Mouse (Mus musculus): ENCODE data around the gene Pnma1.

Pnma1 gene

DNA sequence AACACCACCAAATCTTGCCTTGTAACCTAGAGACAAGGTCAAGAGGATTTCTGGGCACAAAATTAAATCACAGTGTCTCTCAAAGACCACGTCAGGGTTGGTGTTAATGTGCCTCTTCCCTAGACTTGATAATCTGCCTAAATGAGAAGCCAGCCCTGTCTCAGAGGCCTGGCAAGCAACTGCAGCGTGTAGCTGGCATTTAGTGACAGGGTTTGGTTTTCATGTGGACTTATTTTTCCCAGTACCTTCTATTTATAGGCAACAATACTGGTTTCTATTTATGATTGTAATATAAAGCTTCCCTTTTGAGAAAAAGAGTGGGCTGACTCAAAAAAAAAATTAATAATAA lies 7.2 kb upstream of the Pnma1 start:
- in situ Hi-C loops (cut with MboI, MseI) = no loop called here

DNA sequence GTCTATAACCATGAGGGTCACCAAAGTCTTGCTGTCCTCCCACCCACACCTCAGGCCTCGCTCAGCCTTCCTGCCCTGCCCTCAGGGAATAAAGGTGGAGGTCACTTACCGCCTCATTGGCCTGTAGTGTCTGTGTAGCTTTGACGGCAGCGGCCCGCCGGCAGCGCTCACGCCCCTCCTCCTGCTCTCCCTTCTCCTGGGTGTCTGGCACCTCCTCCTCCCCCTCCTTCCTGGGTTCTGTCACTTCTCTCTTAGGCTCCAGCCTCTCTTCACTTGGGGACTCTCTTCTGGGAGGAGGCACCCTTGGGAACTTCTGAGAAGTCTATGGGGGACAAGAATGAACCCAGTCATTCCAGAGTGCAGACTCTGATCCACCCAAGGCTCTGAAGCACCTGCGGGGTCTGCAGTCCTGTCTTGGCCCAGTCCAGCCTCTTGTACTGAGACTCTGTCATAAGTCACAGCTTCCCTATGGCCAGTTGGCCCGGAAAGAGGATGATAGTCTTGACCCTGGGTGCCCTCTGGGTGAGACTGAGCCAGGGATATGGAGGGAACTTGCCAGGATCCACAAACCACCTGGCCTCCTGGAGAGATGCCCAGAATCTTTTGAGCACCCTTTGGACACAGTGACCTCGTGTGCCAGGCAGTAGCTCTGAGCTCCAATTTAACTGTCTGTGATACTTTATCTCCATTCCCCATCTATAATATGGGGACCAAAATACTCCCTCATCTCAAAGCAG lies 6.7 kb upstream of the Pnma1 start:
- in situ Hi-C loops (cut with MboI, MseI) = no loop called here

DNA sequence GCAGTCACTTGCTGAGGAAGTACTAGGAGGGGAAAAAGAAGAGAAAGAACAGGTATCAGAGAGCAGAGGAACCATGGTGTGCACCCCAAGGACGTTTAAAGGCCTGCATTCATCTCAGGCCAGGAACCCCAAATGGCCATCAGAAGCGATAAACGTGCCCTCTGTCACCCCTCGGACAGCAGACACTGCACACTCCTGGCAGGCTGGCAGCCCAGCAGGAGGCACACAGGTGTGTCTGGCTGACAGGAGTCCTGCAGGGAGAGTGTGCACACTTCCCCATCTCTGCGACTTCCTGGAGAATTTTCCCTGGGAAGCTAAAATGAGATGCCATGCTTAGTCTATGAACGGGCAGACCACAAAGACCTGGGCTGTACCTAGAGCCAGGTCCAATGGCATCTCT lies 5.1 kb upstream of the Pnma1 start:
- in situ Hi-C loops (cut with MboI, MseI) = no loop called here

DNA sequence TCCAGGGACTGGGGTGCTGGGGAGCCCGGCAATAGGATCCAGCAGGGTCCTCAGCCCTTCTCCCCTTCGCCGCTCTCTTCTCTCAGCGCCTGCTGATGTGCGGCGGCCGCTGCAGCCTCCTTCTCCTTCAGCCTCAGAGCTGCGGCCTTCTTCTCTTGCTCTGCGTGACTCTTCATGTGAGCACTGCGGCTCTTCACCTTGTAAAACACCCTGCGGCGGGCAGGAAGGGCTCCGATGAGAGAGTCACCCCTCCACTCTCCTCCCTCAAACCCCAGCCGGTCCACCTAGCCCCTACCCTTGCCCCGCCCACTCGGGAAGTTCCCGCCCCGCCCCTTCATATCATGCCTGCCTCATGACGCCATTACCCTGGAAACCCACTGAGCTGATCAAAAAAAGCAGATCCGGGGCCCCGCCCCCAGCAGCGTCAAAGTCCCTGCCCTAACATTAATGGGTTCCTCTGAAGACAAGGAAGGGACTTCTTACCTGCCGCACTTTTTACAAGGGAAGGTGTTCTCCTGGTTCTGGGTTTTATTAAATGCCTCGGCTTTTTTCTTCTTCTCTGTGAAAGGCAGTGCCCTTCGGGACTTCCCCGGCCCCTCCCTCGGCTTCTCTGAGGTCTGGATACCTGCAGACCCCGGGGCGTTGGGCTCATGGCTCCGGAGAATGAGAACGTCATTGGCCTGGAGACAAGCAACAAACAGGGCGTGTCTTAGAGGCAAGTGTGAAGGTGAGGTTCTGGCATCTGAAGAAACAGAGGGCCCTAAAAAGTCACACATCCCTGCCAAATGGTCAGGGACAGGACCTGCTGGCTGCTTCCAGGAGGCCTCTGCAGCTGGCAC lies 4.3 kb upstream of the Pnma1 start:
- in situ Hi-C loops (cut with MboI, MseI) = no loop called here

DNA sequence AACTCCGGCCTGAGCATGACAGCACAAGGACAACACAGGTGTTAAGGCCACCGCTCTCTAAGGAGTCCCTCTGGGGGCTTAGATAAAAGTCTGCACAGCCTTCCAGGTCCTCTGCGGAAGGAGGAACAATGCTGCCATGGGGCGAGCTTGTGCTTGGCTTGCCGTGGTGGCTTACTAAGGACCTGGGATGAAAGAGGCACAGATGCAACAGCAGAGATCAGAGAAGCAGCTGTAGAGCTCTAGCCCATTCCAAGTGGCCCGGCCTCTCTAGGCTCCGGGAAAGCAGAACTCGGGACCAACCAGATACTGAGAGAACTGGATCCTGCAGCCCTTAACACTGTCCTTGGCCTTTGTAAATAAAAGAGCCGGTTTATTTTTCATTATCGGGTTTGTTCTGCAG lies 3.6 kb upstream of the Pnma1 start:
- in situ Hi-C loops (cut with MboI, MseI) = no loop called here

DNA sequence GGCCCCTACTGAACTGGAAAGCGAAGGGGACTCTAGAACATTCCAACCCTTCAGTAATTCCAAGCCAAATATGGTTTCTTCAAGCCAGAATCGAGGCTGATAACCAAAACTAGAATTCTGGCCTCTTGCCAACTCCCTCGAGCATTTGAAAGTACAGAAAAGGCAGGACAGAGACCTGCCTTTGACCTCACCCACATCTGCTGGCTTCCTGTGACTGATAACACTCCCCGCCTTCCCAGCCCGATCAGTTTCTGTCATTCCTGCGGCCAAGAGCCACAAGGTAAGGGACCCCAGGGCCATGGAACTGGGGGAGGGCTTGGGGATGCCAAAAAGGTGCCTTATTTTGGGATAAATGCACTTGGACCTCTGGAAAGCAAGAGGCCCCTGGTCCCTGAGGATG lies 2.7 kb upstream of the Pnma1 start:
- in situ Hi-C loops (cut with MboI, MseI) = no loop called here

DNA sequence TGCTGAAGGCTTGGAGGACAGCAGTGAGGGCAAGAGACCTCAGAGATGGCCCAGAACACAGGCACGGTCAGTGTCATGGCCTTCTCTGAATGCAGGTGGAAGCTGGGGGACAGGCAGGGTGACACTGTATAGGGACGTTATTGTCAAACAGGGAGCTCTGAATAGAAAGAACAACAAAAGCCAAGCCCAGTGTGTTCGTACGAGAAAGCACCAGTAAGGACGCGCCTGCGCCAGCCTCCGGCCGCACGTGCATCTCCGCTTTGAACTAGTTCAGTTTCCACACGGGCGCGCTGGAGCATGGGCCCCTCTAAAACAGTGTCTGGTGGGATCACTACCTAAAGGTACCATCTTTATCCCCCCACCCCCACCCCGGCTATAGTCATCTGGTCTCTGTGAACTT lies 1.7 kb upstream of the Pnma1 start:
- in situ Hi-C loops (cut with MboI, MseI) = no loop called here

DNA sequence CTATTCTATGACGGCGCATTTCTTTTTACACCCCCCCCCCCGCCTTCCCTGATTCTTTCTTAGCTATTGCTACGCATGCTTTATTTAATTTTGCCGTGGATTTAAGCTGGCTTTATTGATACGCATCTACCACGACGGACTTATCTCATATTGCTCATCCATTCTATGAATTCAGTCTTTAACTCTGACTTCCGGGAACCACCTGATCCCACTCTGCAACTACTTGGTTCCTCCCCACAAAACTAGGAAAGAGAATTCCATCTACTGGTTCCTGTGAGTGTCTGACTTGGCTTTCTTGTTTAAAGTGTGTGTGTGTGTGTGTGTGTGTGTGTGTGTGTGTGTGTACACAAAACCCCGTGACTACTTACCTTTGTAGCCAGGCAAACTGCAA lies 328 bp upstream of the Pnma1 start:
- in situ Hi-C loops (cut with MboI, MseI) = no loop called here

DNA sequence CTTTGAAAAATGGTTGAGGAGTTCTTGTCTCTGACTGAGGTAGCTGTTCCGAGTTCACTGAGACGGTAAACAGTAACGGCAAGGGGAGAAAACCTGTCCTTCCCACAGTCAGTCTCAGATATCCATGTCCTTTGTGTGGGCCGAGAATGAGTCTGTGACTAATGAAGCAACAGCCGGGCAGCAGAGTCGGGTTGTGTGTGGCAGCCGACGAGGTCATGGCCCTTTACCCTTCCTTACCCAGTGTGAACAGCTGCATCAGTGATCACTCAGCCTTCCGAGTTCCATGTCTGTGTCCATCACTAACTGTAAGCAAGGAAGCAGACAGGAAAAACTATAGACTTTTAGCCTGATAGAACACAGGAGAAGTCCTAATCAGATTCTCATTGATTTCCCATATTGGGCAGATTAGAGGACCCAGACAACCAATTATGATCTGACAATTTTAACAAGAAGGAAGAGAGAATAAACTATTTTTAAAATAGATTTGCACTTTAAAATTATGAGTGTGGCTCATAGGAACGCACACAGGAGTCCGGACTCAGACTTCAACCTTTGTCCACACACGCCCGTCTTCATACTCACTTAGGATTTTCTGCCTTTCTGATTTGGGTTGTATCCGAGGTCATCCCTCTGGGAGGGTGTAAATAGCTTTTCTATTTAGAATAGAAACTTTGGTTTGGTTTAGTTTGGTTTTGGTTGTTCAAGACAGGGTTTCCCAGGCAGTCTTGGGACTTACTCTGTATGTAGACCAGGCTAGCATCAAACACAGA lies 5.8 kb downstream of the Pnma1 start:
- in situ Hi-C loops (cut with MboI, MseI) = no loop called here

DNA sequence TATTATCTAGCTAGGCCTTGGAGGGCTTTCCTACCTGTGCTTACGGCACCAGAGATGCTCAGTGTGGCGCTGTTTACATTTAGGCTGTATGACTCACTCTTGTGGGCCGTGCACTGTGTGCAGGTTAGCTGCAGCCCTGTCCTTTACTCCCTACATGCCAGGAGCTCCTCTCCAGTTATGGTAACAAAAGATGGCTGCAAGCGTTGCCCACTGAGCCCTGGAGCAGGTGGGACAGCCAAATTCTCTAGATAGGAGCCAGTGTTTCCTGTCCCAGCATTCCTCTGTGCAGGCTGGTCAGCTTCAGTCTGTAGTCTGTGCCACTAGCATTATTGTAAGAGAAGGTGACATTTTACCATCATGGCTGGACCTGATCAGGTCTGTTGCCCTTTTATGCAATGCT lies 7.0 kb downstream of the Pnma1 start:
- in situ Hi-C loops (cut with MboI, MseI) = no loop called here

DNA sequence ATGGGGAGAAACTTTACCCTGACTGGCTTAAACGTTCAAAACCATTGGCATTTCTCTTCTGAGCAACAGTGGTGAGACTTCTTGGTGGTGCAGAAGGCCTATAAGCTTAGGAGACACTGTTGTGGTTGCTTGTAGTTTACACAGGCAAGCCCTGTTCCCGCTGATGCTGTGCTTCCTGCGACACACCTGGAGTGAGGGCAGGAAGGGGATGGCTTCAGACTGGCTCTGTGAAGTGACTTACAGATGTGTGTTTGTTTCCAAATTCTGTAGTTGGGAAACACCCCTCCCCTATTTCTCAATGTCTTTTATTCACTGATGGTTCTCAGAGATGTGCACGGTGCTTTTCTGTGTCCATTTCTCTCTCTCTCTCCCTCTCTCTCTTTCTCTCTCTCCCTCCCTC lies 8.2 kb downstream of the Pnma1 start:
- in situ Hi-C loops (cut with MboI, MseI) = no loop called here

DNA sequence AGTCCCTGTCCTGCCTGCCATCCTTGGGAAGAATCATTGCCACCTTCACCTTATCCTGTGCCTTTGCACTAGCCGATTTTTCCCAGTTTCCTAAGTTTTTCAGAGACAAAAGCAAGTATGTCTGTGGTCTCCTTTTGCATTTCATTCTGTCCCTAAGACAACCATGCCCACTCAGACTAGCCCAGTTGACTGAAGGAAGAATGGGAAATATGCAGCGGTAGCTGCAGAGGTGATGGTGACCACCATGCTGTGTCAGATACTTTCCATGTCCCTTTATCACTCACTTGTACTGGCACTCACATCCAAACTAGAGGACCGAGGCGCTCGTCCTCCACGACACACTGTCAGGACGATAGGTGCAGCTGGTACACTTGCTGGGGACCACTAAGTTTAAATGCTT lies 11.2 kb downstream of the Pnma1 start:
- in situ Hi-C loops (cut with MboI, MseI) = no loop called here

DNA sequence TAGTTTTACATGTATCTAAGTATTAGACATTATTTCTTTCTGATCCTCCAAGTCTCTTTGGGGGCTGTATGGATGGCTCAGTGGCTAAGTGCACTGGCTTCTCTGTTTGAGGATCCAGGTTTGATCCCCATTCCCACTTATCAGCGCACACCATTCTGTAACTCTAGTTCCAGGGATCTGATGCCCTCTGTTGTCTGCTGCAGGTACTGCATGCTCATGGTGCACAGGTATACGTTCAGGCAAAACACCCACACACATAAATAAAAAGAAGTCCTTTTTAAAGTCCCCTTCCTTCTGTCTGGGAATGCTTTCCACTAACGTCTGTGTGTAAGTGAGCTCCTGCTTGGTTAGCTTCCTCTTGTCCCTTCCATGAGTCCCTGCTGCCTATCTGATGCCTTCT lies 16.0 kb downstream of the Pnma1 start:
- in situ Hi-C loops (cut with MboI, MseI) = no loop called here

DNA sequence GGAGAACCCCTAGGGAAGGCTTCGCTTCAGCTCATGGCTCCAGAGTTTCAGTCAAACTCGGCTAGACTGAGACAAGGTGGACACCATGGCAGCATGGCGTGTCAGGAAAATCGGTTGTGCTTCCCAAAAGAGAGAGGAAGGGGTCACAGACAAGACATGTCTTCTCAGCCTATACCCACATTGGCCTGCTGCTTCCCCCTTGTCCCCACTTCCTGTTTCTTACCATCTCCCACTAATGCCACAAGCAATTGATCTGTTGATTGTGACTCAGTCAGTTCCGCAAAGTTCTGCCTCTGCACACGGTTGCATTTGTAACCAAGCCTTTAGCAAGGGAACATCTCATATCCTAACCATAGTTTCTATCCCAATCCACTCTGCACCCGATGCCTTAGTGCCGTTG lies 18.4 kb downstream of the Pnma1 start:
- in situ Hi-C loops (cut with MboI, MseI) = no loop called here

DNA sequence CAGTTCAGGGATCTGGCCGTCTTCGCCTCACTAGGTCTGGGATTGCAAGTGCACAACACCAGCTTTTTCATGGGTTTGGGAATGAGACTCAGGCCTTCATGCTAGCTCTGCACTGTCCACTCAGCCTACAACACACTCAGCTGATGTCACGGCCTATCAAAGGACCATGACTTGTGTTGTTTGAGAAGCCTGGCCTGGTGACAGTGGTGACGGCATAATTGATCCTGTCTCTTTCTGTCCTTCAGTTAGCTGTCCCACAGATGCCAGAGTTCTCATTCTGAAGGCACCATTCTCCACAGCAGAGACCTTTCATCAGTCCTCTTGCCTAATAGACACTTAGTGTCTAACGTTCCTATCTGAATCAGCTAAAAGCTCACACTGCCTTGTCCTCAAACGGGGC lies 19.7 kb downstream of the Pnma1 start:
- in situ Hi-C loops (cut with MboI, MseI) = no loop called here

DNA sequence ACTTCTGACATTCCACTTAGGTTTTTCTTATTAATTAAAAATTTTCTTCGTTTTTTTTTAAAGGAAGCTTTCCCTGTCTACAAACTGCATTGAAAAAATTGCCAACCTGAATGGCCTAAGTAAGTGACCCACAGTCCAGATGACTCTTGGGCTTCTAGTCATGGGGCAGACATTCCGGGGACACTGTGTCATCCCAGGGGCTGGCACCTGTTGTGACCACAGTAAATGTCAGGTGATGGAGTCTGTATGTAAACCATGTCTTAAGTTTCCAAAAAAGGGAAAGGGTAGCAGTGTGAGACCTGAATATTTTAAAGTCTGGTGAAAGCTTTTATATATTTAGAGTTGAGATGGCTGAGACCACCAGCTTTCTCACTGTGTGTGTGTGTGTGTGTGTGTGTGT lies 21.4 kb downstream of the Pnma1 start:
- in situ Hi-C loops (cut with MboI, MseI) = no loop called here

DNA sequence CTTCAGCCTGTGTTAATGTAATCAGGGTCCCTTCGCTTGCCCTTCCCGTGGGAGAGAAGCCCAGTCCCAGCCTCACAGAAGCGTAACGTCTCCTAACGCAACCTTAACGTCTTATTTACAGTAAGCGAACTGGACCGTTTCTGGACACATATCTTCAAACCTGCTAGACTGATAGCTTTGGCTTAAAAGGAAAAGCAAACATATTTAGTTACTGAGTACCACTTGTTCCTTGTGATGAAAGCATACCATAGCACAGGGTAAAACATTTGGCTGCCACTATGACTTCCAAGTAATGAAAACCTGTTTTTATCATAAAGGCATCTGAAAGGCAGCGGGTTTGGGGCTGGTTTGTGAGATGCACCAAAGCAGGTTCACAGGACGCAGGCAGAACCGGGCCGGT lies 22.4 kb downstream of the Pnma1 start:
- in situ Hi-C loops (cut with MboI, MseI) = no loop called here

DNA sequence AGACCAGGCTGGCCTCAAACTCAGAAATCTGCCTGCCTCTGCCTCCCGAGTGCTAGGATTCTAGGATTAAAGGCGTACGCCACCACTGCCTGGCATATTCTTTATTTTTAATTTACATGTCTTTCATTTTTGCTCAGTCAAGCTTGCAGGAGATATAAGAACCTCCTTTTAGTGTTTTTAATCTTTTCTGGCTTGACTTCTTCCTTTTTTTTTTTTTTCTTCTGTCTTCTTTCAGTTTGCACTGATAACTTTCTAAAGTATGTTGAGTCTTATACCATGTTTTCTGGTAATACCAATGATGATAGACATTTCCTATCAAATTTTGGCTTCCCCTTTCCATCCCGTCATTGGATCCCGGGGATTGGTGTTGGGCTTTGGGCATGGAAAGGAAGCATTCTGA lies 28.7 kb downstream of the Pnma1 start:
- in situ Hi-C loops (cut with MboI, MseI) = no loop called here

DNA sequence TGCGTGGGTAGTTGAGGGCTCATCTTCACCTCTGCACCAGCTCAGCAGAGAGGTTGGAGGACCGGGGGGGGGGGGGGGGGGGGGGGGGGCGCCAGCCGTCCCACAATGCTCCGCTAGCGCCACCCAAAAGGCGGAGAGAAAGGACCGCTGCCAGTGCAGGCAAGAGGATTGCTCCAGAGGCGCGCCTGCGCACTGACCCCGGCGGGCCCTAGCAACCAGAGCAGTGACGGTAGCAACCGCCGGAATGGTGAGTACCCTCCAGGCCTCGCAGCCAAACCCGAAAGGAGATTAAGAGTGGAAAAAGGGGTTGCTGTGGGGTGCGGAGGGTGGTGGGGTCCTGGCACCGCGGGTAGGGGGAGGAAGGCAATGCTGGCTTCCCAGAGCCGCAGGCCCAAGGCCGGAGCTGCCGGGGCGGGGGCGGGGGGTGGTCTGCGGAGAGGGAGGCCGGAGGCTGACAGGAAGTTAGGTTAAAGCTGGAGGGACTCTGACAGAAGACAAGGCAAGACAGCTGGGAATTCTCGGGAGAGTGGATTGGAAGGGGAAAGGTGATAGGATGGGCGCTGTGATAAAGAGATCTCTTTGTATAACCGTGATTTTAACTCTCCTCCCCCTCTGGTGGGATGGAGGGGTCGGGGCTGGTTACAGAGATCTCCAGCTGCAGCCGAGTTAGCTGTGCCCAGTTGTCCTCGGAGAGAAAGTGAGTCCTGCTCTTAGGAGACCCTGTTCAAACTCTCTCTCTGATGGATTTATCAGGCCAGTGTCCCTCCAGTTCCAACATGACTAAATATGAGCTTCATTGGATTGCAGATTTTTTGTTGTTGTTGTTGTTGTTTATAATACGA lies 33.9 kb downstream of the Pnma1 start, which contains the start of gene Dnal1:
Gene Dnal1, plus strand, starts transcription at position 214 of the 842 bp plus-strand sequence.
- in situ Hi-C loops (cut with MboI, MseI) = no loop called here

DNA sequence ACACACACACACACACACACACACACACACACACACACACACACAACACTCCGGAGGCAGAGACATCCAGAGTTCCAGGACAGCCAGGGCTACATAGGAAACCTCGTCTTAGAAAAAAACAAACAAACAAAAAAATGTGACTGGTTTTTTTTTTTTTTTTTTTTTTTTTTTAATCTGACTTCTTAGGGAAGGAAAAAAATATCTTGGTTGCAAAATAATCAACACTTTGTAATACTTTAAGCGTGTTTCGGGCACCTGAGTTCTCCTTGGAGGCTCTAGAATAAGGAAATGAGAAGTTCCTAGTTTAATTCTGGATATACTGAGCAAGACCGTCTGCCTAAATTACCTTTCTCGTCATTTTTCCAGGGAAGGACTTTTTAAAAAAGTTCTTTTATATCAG lies 34.6 kb downstream of the Pnma1 start:
- in situ Hi-C loops (cut with MboI, MseI) = no loop called here

DNA sequence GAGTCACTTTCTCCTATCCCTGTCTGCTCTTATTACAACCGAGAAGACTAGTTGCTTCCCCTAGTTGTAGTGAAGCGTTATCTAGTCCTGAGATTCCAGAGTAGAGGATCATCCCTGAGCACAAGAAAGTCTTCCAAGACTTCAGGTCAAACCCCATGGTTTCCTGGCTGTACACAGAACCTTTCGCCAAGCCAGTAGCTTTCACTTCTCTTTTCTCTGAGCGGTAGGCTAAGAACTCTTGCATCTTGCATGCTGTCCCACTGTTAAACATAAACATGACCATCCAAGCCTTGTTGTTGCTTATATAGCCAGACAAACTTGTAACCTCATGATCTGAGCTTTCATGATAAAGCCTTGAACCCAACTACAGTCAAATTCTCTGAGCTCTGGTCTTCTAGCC lies 37.5 kb downstream of the Pnma1 start:
- in situ Hi-C loops (cut with MboI, MseI) = no loop called here

DNA sequence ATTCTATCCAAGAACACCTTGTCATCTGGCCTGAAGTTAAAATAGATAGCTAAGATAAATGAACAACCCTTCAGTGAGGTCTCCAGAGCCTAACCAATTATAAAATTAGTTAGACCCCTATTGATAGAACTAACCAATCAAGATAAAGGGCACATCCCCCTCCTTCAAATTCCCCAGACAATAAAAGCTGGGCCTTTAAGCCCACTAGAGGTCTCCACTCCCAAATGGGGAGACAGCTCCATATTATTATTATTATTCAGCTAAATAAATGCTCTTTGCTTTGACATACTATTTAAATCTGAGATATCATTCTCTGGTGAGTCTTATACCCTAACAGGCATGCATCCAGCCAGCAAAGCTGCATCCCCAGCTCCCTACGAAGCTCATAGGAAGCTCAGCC lies 38.4 kb downstream of the Pnma1 start:
- in situ Hi-C loops (cut with MboI, MseI) = no loop called here
